ENCODE assay signal across 11 mouse cellular contexts in genomic region chr5:92081326-92081725, GRCm38 (mm10). TPM values are rescaled to one million over a fixed set of nuclear protein-coding genes. Genes with fewer than 3 reads are reported as not detected.
DNase-seq lines count a peak whose midpoint lies in the region; ATAC-seq and TF ChIP-seq lines count a peak whose summit lies in the region.
"Had no signal": no experiment of that assay in that cellular context is flagged by ENCODE, and none has a peak within 500 bp of the region (broad histone marks: within the 10 kb centered on the region; RNA-seq: fewer than 3 reads in every experiment).

No protein-coding gene starts in this region.

- no peaks in the 10 kb centered on the region for H3K36me3 ChIP-seq in kidney, postnatal 0 days (ENCODE audit: insufficient read depth, low read length)
- peaks cover 8% of the 10 kb centered on the region for H3K36me3 ChIP-seq in limb, embryonic 10.5 days
- peaks cover 5% of the 10 kb centered on the region; the same call in 1 of the 2 replicates for H3K36me3 ChIP-seq in neural tube, embryonic 13.5 days

- 49% methylated on average over 3 of the region's 3 CpGs for WGBS in kidney, postnatal 0 days
- 79% methylated on average over 3 of the region's 3 CpGs for WGBS in limb, embryonic 10.5 days
- WGBS in neural tube, embryonic 13.5 days = 79% methylated on average over 3 of the region's 3 CpGs

- TF ChIP-seq CTCF in kidney, postnatal 0 days (IDR thresholded peaks at IDR 0.05; ENCODE audit: low read depth) = no peak
- TF ChIP-seq CTCF in embryonic fibroblast, embryonic 13.5 days (IDR thresholded peaks at IDR 0.05; ENCODE audit: borderline replicate concordance, insufficient read depth, low read length) = no peak

- no peak overlapping the region for H3K9ac ChIP-seq in kidney, postnatal 0 days (ENCODE audit: low read depth, low read length)
- peak overlapping the region; percentile 86 for H3K9ac ChIP-seq in neural tube, embryonic 13.5 days

- DNase-seq in kidney, postnatal 0 days (ENCODE audit: low spot score) = no peak
- DNase-seq in kidney, postnatal 10 days = no peak
- no peak for DNase-seq in limb, embryonic 10.5 days (ENCODE audit: low spot score)
- DNase-seq in adrenal gland, postnatal 10 days = no peak
- DNase-seq in adrenal gland, postnatal 25 days = no peak
- no peak for DNase-seq in thymus, postnatal 0 days (ENCODE audit: low spot score)
- DNase-seq: cerebellum, postnatal 36 days; kidney, postnatal 36 days had no signal

- TF ChIP-seq POLR2A in embryonic fibroblast, embryonic 13.5 days (IDR thresholded peaks at IDR 0.05; ENCODE audit: low read depth, low read length) = no peak

- H3K27ac ChIP-seq in kidney, postnatal 0 days = no peak overlapping the region
- H3K27ac ChIP-seq in embryonic fibroblast, embryonic 13.5 days (ENCODE audit: insufficient read depth, low read length) = no peak overlapping the region
- H3K27ac ChIP-seq in limb, embryonic 10.5 days = no peak overlapping the region
- no peak overlapping the region for H3K27ac ChIP-seq in neural tube, embryonic 13.5 days (replicated peaks)

- no peaks in the 10 kb centered on the region for H3K9me3 ChIP-seq in kidney, postnatal 0 days (replicated peaks; ENCODE audit: low read length)
- H3K9me3 ChIP-seq in limb, embryonic 10.5 days (replicated peaks) = no peaks in the 10 kb centered on the region
- no peaks in the 10 kb centered on the region for H3K9me3 ChIP-seq in neural tube, embryonic 13.5 days

- H3K4me3 ChIP-seq in kidney, postnatal 0 days (replicated peaks; ENCODE audit: low read depth, low read length) = no peak overlapping the region
- peak overlapping the region; percentile 91 for H3K4me3 ChIP-seq in embryonic fibroblast, embryonic 13.5 days (ENCODE audit: insufficient read depth, low read length)
- peak overlapping the region; percentile 99 for H3K4me3 ChIP-seq in limb, embryonic 10.5 days
- peak overlapping the region; percentile 82 for H3K4me3 ChIP-seq in neural tube, embryonic 13.5 days

- H3K4me2 ChIP-seq in kidney, postnatal 0 days (ENCODE audit: low read length) = peak overlapping the region; percentile 71
- H3K4me2 ChIP-seq in neural tube, embryonic 13.5 days = peak overlapping the region; percentile 57

- H3K4me1 ChIP-seq in kidney, postnatal 0 days (replicated peaks; ENCODE audit: insufficient read depth, low read length) = peaks cover 9% of the 10 kb centered on the region; the same call in 1 of the 2 replicates
- H3K4me1 ChIP-seq in embryonic fibroblast, embryonic 13.5 days (ENCODE audit: control insufficient read depth, insufficient read depth, low read length) = peaks cover 8% of the 10 kb centered on the region
- peaks cover 24% of the 10 kb centered on the region for H3K4me1 ChIP-seq in limb, embryonic 10.5 days
- H3K4me1 ChIP-seq in neural tube, embryonic 13.5 days (replicated peaks) = peaks cover 36% of the 10 kb centered on the region

- H3K27me3 ChIP-seq in kidney, postnatal 0 days (ENCODE audit: insufficient read depth, low read length) = no peaks in the 10 kb centered on the region
- no peaks in the 10 kb centered on the region for H3K27me3 ChIP-seq in limb, embryonic 10.5 days (ENCODE audit: low read depth, poor library complexity, severe bottlenecking)
- no peaks in the 10 kb centered on the region for H3K27me3 ChIP-seq in neural tube, embryonic 13.5 days
- H3K27me3 ChIP-seq: Patski had no signal

- ATAC-seq in kidney, postnatal 0 days (replicated peaks; ENCODE audit: low FRiP score, low read depth) = no peak
- ATAC-seq in neural tube, embryonic 13.5 days (ENCODE audit: low read depth) = no peak
- ATAC-seq: Patski had no signal

RNA-seq across cellular contexts. Expression of gene G3bp2, which starts 2.2 kb away (rescaled TPM):
- 134 and 155 TPM in 2 replicates for polyA plus RNA-seq in kidney, postnatal 0 days (2015; fragmentation: Nextera tagmentation; extraction: Ambion mirVana)
- 104 and 116 TPM in 2 replicates for polyA plus RNA-seq in embryonic fibroblast, embryonic 13.5 days (2011; ENCODE audit: insufficient read length, low read depth, missing spikeins)
- polyA plus RNA-seq in limb, embryonic 10.5 days (2016; fragmentation: Nextera tagmentation; extraction: Ambion mirVana) = 265 and 267 TPM in 2 replicates
- polyA plus RNA-seq in neural tube, embryonic 13.5 days (2015; fragmentation: Nextera tagmentation; extraction: Ambion mirVana) = 380 and 403 TPM in 2 replicates
- total RNA-seq in adrenal gland, postnatal 10 days (2021) = 10 to 100 TPM; 92.8 to 96.6 TPM
- 133 and 158 TPM in 2 replicates for total RNA-seq in adrenal gland, postnatal 25 days (2021)
- 239 and 240 TPM in 2 replicates for polyA plus RNA-seq in thymus, postnatal 0 days (2015; fragmentation: Nextera tagmentation; extraction: Ambion mirVana)

RNA-seq across cellular contexts. Expression of gene Cdkl2, which starts 37.6 kb away (rescaled TPM):
- polyA plus RNA-seq in kidney, postnatal 0 days (2015; fragmentation: Nextera tagmentation; extraction: Ambion mirVana) = 2.0 and 2.2 TPM in 2 replicates
- 3.2 and 4.7 TPM in 2 replicates for polyA plus RNA-seq in embryonic fibroblast, embryonic 13.5 days (2011; ENCODE audit: insufficient read length, low read depth, missing spikeins)
- polyA plus RNA-seq in limb, embryonic 10.5 days (2016; fragmentation: Nextera tagmentation; extraction: Ambion mirVana) = 0.09 and 0.20 TPM in 2 replicates
- polyA plus RNA-seq in neural tube, embryonic 13.5 days (2015; fragmentation: Nextera tagmentation; extraction: Ambion mirVana) = 4.8 and 5.2 TPM in 2 replicates
- total RNA-seq in adrenal gland, postnatal 10 days (2021) = 1 to 10 TPM; 5.4 to 6.0 TPM
- total RNA-seq in adrenal gland, postnatal 25 days (2021) = 4.6 and 6.5 TPM in 2 replicates
- 1.7 and 1.9 TPM in 2 replicates for polyA plus RNA-seq in thymus, postnatal 0 days (2015; fragmentation: Nextera tagmentation; extraction: Ambion mirVana)

RNA-seq across cellular contexts. Expression of gene Uso1, which starts 56.4 kb away (rescaled TPM):
- 36.1 and 38.4 TPM in 2 replicates for polyA plus RNA-seq in kidney, postnatal 0 days (2015; fragmentation: Nextera tagmentation; extraction: Ambion mirVana)
- 101 and 103 TPM in 2 replicates for polyA plus RNA-seq in embryonic fibroblast, embryonic 13.5 days (2011; ENCODE audit: insufficient read length, low read depth, missing spikeins)
- polyA plus RNA-seq in limb, embryonic 10.5 days (2016; fragmentation: Nextera tagmentation; extraction: Ambion mirVana) = 39.0 and 44.7 TPM in 2 replicates
- 45.7 and 49.3 TPM in 2 replicates for polyA plus RNA-seq in neural tube, embryonic 13.5 days (2015; fragmentation: Nextera tagmentation; extraction: Ambion mirVana)
- 10 to 100 TPM; 64.1 to 71.5 TPM for total RNA-seq in adrenal gland, postnatal 10 days (2021)
- total RNA-seq in adrenal gland, postnatal 25 days (2021) = 82.9 and 84.1 TPM in 2 replicates
- polyA plus RNA-seq in thymus, postnatal 0 days (2015; fragmentation: Nextera tagmentation; extraction: Ambion mirVana) = 32.6 and 43.5 TPM in 2 replicates
